Mouse (Mus musculus) right cerebral cortex, postnatal 25 days (tissue): ENCODE measurements at regions not wholly inside any gene's neighbourhood (a gene's known extent, or its start where the extent isn't known, plus 50 kb on each side); places are given as distances from the start of the nearest gene placed in this dataset.
"Not testable (repeated sequence)": the region's sequence is repeated elsewhere in the genome, so short reads cannot be mapped to it uniquely, and the experiment has no call there.

Experiments
- DNase-seq: peaks from one replicate; pipeline ENCODE4 v3.0.0; 2022

DNA sequence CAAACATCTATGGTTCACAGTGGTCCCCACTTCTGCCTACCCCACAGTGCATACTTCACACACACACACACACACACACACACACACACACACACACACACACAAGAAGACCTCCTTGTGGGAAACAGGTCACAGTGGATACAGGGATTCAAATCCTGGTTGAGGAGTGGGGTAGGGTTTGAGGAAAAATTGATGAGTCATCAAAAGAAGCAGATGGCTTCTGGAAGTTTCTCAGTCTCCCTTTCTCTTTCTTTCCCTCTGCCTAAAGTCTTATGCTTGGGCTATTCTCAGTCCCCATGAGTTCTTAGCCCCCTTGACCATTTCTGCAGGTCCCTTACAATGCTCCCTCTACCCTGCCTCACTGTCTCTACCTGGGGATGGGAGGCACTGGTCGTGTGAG is 56.4 kb downstream of the Rassf10 start:
- no peak for DNase-seq

- no peak for DNase-seq
Observed at GRCm38 (mm10) chr7:113017092-113017755, 63.5 kb downstream of the Rassf10 start.

GRCm38 (mm10) chr7:113021412-113021811 is 67.7 kb downstream of the Rassf10 start:
- no peak for DNase-seq

DNA sequence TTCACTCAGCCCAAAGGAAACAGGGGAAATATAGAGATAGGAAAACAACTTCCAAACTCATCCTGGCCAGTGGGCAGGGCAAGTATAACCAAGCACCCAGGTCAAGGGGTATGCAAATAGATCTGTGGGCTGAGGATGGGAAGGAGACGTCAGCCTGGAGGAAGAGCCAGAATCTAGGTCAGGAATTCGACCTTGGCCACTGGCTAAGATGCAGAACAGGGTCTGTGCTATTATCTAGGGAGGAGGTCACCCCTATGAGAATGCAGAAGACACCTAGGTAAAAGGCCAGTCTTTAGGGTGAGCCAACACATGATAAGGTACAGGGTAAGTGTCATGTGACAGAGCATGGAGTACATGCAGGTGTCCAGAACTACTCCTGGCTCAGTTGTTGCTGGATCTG is 68.8 kb downstream of the Rassf10 start:
- no peak for DNase-seq

GRCm38 (mm10) chr7:113025758-113026157 is 72.0 kb downstream of the Rassf10 start:
- DNase-seq = no peak

GRCm38 (mm10) chr7:113026290-113027075 is 72.7 kb downstream of the Rassf10 start:
- DNase-seq = no peak

DNA sequence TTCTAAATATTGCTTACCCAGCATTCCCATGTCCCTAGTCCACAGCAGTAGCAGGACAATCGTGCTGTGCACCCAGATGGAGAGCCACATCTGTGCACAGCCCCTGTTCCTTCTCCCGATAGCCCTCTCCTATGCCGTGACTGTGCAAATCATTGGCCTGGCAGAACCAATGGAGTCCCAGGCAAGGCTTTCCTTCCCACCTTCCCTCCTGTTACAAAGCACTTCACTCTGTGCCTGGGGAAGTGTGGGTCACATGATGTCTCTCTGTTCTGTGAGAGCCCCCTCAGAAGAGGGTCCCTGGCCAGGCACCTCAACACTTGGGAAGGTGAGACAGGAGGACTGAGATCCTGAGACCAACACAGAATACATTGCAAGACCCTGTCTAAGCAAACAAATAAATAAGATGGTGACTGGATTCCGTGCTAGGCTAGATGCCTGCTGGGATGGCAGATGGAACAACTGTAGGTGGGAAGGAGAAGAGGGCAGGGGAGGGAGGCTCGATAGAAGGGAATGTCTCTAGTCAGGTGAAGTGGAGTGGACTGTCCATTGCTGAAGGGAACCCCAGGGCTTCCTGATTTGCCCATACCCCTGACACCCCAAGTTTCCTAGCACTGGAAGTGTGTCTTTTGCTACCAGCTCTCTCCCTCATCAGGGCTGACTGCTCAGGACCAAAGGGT is 73.5 kb downstream of the Rassf10 start:
- DNase-seq = no peak

GRCm38 (mm10) chr7:113030053-113030752 is 76.4 kb downstream of the Rassf10 start:
- no peak for DNase-seq

DNA sequence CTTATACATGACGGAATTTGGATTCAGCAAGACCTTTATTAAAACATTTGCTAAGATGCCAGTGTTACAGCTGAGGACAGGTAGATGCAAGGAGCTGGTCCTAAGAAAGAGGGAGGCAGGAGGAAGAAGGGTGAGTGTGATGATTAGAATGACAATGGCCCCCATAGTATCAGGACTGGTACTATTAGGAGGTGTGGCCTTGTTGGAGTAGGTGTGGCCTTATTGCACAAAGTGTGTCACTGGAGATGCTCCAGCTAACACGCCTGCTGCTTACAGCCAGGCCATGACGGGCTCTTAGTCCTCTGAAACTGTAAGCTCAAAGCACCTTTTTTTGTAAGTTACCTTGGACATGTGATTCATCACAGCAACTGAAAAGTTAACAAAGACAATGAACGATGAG is 82.0 kb downstream of the Rassf10 start:
- DNase-seq = no peak

GRCm38 (mm10) chr7:113037825-113038613 is 84.3 kb downstream of the Rassf10 start:
- no peak for DNase-seq

- no peak for DNase-seq
Observed at GRCm38 (mm10) chr7:113038906-113039671, 85.3 kb downstream of the Rassf10 start.

GRCm38 (mm10) chr7:113045613-113046159 is 91.9 kb downstream of the Rassf10 start:
- DNase-seq = not testable (repeated sequence)

GRCm38 (mm10) chr7:113046406-113046805 is 92.6 kb downstream of the Rassf10 start:
- DNase-seq = no peak

GRCm38 (mm10) chr7:113047583-113047982 is 93.8 kb downstream of the Rassf10 start:
- DNase-seq = no peak

- no peak for DNase-seq
Observed at GRCm38 (mm10) chr7:113048097-113048795, 94.5 kb downstream of the Rassf10 start.

DNA sequence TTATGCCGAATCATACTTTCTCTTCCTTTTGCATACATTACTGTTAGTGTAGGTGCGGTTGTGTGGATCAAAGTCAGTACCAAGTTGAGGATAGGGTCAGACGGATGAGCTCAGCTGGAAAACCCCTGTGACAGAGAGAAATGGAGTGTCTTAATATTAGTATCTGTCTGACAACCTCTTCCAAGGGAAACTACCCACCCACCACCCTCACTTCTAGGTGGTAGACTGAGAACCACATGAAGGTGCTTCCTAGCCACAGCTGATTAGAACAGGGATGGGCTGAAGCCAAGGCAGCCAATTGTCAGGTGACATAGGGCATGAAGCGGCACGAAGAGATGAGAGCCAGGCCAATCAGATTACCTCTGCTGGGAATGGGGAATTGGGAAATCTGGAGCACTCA is 95.7 kb downstream of the Rassf10 start:
- DNase-seq = no peak

DNA sequence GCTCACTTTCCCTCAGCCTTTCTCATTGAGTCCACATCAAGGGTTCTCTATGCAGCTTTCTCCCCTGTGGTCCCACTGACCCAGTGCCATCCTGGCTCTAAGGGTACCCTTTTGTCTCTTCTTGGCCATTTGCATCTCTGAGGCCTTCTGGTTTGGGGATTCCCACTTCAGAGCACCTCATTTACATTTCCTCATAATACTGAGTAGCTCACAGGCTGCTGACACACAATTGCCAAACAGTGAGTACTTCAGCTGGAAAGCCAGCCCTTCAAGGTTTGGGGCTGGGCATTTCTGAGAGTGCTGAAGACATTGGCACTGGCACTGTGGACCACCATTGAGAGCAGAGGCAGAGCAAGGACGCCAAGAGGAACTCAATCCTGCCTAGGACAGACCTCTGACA is 99.2 kb downstream of the Rassf10 start:
- DNase-seq = no peak

- no peak for DNase-seq
Observed at GRCm38 (mm10) chr7:113056421-113056820, 102.7 kb downstream of the Rassf10 start.

- peak; percentile 36 for DNase-seq
Observed at GRCm38 (mm10) chr7:113059211-113059966, 105.6 kb downstream of the Rassf10 start.

DNA sequence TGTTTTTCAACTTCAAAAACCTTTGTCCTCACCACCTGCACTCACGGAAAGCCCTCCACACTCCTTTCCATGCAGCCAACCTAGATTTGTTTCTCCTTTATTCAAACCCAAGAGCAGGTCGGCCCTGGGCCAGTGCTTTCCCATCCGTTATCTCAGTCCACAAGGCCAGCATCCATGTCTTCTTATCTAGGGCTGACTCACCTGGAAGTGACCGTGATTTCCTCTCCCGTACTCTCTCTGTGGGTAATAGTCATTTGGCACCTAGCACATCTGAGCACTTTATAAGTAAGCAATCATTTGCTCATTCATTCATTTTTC is 106.2 kb downstream of the Rassf10 start:
- no peak for DNase-seq
